Mouse (Mus musculus): ENCODE results near the gene Togaram1. TPM values are rescaled to one million over a fixed set of nuclear protein-coding genes. Genes with fewer than 3 reads are reported as not detected.

Gene Togaram1
- 31.4 and 32.4 TPM in 2 replicates for polyA plus RNA-seq (2016; fragmentation: Nextera tagmentation; extraction: Ambion mirVana)

DNA sequence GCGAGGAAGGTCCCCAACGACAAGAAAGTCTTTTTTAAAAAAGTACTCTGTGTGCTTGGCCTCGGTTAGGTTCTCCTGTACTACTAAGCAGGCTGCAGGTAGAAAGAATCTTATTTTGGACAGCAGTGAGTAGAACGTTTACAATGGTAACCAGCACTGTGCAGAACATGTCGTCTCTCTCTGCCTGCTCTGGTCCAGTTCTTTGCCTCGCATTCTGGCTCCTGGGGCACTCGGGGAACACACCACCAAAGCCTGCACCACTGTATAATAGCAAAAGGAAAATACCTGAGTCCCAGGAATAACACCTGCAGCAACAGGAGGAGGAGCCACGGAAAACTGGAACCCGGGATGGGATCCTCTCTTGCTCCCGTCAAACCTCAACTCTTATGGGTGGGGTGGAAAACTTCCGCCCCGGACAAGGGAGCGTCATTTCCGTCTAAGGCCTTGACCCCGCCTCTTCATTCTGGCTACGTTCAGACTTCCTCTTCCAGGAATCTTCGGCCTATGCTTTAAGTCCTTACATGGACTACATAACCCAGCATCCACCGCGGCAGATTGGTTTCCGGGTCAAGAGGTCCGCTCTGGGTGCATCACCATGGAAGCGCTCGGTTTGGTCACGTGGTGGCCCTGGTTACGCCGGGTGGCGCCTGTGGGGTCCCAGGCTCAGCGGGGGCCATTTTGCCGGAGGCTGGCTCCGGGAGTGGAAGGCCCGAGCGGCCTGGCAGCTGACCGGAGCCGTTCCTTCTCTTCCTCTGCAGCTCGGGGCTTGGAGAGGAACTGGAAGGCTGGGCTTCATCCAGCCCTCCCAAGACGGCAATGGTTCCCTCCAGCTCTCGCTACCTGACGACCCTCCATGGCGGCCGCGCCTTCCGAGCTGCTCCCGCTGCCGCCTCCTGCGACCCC lies at the start of gene Togaram1, which contains the start of gene Klhl28:
TSS of gene Togaram1 (plus strand) at position 681 of the 903 bp plus-strand sequence.
TSS of gene Klhl28 (minus strand) at position 411 of the 903 bp plus-strand sequence.
- under 1% methylated on average over 45 of the region's 45 CpGs for WGBS
- Histone ChIP-seq H3K9me3 (no peaks in the 10 kb centered on the region), H3K4me1 (peaks cover 37% of the 10 kb centered on the region), H3K36me3 (replicated peaks) (no peaks in the 10 kb centered on the region), H3K4me3 (replicated peaks) (peak within 1 kb of the TSS; percentile 90), H3K9ac (peak within 1 kb of the TSS; percentile 79), H3K4me2 (peak within 1 kb of the TSS; percentile 96), H3K27me3 (no peaks in the 10 kb centered on the region), H3K27ac (peak within 1 kb of the TSS; percentile 90)
- peak; percentile 99 for ATAC-seq (ENCODE audit: low FRiP score)

DNA sequence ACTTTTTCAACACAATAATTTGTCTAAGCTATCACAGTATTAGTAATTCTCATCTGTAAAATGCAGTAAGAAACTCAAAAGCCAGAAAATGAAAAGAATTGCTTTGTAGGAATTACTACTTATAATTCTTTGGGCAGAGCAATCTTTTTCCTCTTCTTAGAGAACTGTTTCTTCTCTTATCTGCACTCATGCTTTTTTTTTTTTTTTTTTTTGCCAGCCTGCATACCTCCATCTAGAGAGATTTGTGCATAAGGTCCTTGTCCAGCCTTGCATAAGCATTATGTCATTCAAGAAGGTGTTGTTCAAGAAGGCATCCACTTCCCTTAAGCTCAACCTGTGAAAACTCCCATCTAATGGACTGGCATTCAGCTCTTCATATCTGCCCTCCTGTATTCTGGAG lies 48.9 kb upstream of the Togaram1 start:
- H3K9ac ChIP-seq, result no peak overlapping the region

DNA sequence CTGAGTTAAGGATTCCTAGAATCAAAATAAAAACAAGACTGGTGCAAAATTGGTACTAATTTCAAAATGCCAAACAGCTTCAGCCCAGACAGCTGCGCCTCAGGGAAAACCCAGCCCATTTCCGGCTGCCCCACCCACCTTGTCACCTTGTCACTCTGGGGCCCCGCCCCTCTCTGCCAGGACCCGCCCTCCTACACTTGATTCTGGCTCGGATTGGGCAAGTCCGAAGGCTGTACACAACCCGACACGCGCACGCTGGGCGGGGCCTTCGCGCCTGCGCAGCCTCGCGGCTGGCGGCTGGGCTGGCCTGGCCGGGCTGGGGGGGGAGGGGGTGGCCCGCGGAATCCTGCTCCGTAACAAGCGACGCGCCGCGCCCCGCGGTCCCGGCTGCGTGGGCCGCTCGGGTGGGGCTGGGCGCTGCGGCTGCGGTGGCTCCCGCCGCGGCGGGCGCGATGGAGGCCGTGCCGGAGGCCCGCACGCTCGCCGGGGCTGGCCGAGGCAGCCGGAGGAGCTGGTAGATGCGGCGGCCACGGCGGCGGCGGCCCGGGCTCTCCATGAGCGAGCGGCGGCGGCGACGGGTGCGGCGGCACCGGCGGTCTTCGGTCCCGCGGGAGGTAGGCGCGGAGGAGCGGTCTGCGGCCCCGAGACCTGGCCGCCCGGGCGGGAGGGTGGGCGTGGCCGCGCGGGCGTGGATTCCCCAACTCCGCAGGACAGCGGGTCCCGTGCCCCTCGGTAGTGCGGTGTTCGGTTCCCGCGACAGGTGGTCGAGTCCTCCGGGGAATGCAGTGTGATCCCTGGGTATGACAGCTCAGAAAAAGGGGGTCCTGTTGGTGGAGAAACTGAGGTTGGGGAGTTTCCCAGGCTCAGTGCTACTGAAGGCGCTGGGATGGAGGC lies 47.8 kb upstream of the Togaram1 start, which contains the start of gene Gm527:
TSS of gene Gm527 (plus strand) at position 329 of the 894 bp plus-strand sequence.
- no peaks in the 10 kb centered on the region; the same call in 1 of the 2 replicates for H3K4me1 ChIP-seq
- ATAC-seq (ENCODE audit: low FRiP score), result peak; percentile 100
- peak within 1 kb of the TSS; percentile 85 for H3K9ac ChIP-seq
- under 1% methylated on average over 53 of the region's 93 CpGs for WGBS
- peak within 1 kb of the TSS; percentile 84 for H3K4me3 ChIP-seq (replicated peaks)
- H3K27ac ChIP-seq, result peak within 1 kb of the TSS; percentile 78
- no peaks in the 10 kb centered on the region for H3K9me3 ChIP-seq
- peaks cover 6% of the 10 kb centered on the region; the same call in 1 of the 2 replicates for H3K27me3 ChIP-seq
- no peaks in the 10 kb centered on the region for H3K36me3 ChIP-seq (replicated peaks)
- H3K4me2 ChIP-seq, result peak within 1 kb of the TSS; percentile 82

More for the DNA sequence above, 48.9 kb upstream of the Togaram1 start:
- H3K4me3 ChIP-seq (replicated peaks), result no peak overlapping the region
- no peak overlapping the region for H3K27ac ChIP-seq
- peaks cover 6% of the 10 kb centered on the region; the same call in 1 of the 2 replicates for H3K27me3 ChIP-seq
- H3K4me2 ChIP-seq, result no peak overlapping the region
- H3K9me3 ChIP-seq, result no peaks in the 10 kb centered on the region
- no peak for ATAC-seq (ENCODE audit: low FRiP score)
- no peaks in the 10 kb centered on the region for H3K36me3 ChIP-seq (replicated peaks)
- no peaks in the 10 kb centered on the region; the same call in 1 of the 2 replicates for H3K4me1 ChIP-seq

GRCm38 (mm10) chr12:64937493-64937892 lies 28.1 kb upstream of the Togaram1 start:
- no peaks in the 10 kb centered on the region for H3K27me3 ChIP-seq
- H3K4me2 ChIP-seq, result no peak overlapping the region
- no peaks in the 10 kb centered on the region for H3K4me1 ChIP-seq
- no peak overlapping the region for H3K4me3 ChIP-seq (replicated peaks)
- 90% methylated on average over 2 of the region's 2 CpGs for whole genome bisulfite sequencing
- H3K36me3 ChIP-seq (replicated peaks), result 0 out of 2 replicates have a peak, but pooled peaks cover 2% of the 10 kb centered on the region
- H3K9me3 ChIP-seq, result no peaks in the 10 kb centered on the region
- no peak for ATAC-seq (ENCODE audit: low FRiP score)
- H3K27ac ChIP-seq, result no peak overlapping the region
- H3K9ac ChIP-seq, result no peak overlapping the region

GRCm38 (mm10) chr12:64964560-64964959 lies 1.0 kb upstream of the Togaram1 start:
- H3K9ac ChIP-seq, result peak overlapping the region; percentile 57
- no peaks in the 10 kb centered on the region for H3K36me3 ChIP-seq (replicated peaks)
- peaks cover 32% of the 10 kb centered on the region for H3K4me1 ChIP-seq
- no peak overlapping the region for H3K27ac ChIP-seq
- no peak for ATAC-seq (ENCODE audit: low FRiP score)
- peak overlapping the region; percentile 82 for H3K4me2 ChIP-seq
- no peaks in the 10 kb centered on the region for H3K9me3 ChIP-seq
- H3K27me3 ChIP-seq, result no peaks in the 10 kb centered on the region
- peak overlapping the region; percentile 90 for H3K4me3 ChIP-seq (replicated peaks)
- 25% methylated on average over 4 of the region's 4 CpGs for WGBS

- Histone ChIP-seq H3K36me3 (replicated peaks) (no peaks in the 10 kb centered on the region), H3K4me2 (peak overlapping the region; percentile 96), H3K9me3 (no peaks in the 10 kb centered on the region), H3K4me1 (peaks cover 45% of the 10 kb centered on the region), H3K4me3 (replicated peaks) (peak overlapping the region; percentile 90), H3K9ac (peak overlapping the region; percentile 79), H3K27me3 (no peaks in the 10 kb centered on the region), H3K27ac (peak overlapping the region; percentile 90)
- no peak; the same call in 1 of the 2 replicates for ATAC-seq (ENCODE audit: low FRiP score)
- 0% methylated on average over 44 of the region's 44 CpGs for WGBS
Measured at GRCm38 (mm10) chr12:64966101-64966631, 562 bp downstream of the Togaram1 start.

DNA sequence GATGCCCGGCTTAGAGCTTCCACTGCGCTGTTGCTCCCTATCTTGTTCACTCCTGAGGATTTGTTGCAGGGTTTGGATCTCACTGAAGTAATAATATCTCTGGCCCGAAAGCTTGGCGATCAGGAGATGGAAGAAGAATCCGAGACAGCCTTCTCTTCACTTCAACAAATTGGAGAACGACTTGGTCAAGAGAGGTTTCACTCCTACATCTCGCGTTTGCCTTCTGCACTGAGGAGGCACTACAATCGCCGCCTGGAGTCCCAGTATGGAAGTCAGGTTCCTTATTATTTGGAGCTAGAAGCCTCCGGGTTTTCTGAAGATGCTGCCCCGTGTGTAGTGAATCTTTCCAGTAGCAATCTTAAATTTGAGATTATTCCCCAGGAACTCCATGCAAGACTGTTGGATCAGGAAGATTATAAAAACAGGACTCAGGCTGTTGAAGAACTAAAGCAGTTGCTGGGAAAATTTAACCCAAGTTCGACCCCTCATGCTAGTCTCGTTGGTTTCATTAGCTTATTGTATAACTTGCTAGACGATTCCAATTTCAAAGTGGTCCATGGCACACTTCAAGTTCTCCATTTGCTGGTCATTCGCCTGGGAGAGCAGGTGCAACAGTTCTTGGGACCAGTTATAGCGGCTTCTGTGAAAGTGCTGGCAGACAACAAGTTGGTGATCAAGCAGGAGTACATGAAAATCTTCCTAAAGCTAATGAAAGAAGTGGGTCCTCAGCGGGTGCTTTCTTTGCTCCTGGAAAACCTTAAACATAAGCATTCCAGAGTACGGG lies 1.2 kb downstream of the Togaram1 start:
- peak overlapping the region; percentile 96 for H3K4me2 ChIP-seq
- H3K27ac ChIP-seq, result peak overlapping the region; percentile 90
- WGBS, result 5% methylated on average over 19 of the region's 19 CpGs
- H3K27me3 ChIP-seq, result no peaks in the 10 kb centered on the region
- H3K36me3 ChIP-seq (replicated peaks), result no peaks in the 10 kb centered on the region
- peaks cover 50% of the 10 kb centered on the region for H3K4me1 ChIP-seq
- no peaks in the 10 kb centered on the region for H3K9me3 ChIP-seq
- peak overlapping the region; percentile 79 for H3K9ac ChIP-seq
- ATAC-seq (ENCODE audit: low FRiP score), result no peak
- peak overlapping the region; percentile 90 for H3K4me3 ChIP-seq (replicated peaks)

GRCm38 (mm10) chr12:64967470-64967869 lies 1.9 kb downstream of the Togaram1 start:
- peak overlapping the region; percentile 96 for H3K4me2 ChIP-seq
- no peak overlapping the region for H3K27ac ChIP-seq
- ATAC-seq (ENCODE audit: low FRiP score), result no peak
- 1% methylated on average over 9 of the region's 9 CpGs for WGBS
- H3K4me3 ChIP-seq (replicated peaks), result peak overlapping the region; percentile 90
- H3K9me3 ChIP-seq, result no peaks in the 10 kb centered on the region
- H3K9ac ChIP-seq, result peak overlapping the region; percentile 79
- no peaks in the 10 kb centered on the region for H3K27me3 ChIP-seq
- H3K4me1 ChIP-seq, result peaks cover 54% of the 10 kb centered on the region
- H3K36me3 ChIP-seq (replicated peaks), result no peaks in the 10 kb centered on the region

- peak overlapping the region; percentile 79 for H3K9ac ChIP-seq
- peak overlapping the region; percentile 96 for H3K4me2 ChIP-seq
- H3K9me3 ChIP-seq, result no peaks in the 10 kb centered on the region
- peak overlapping the region; percentile 90 for H3K4me3 ChIP-seq (replicated peaks)
- H3K36me3 ChIP-seq (replicated peaks), result no peaks in the 10 kb centered on the region
- ATAC-seq (ENCODE audit: low FRiP score), result no peak
- H3K27me3 ChIP-seq, result no peaks in the 10 kb centered on the region
- H3K4me1 ChIP-seq, result peaks cover 54% of the 10 kb centered on the region
- 1% methylated on average over 2 of the region's 2 CpGs for WGBS
- no peak overlapping the region for H3K27ac ChIP-seq
Measured at GRCm38 (mm10) chr12:64968067-64968466, 2.5 kb downstream of the Togaram1 start.

GRCm38 (mm10) chr12:64971399-64971798 lies 5.8 kb downstream of the Togaram1 start:
- Histone ChIP-seq H3K9me3 (no peaks in the 10 kb centered on the region), H3K27ac (no peak overlapping the region), H3K9ac (no peak overlapping the region), H3K4me1 (peaks cover 46% of the 10 kb centered on the region), H3K4me3 (replicated peaks) (no peak overlapping the region), H3K36me3 (replicated peaks) (no peaks in the 10 kb centered on the region; the same call in 1 of the 2 replicates), H3K4me2 (peak overlapping the region; percentile 27; the same call in 1 of the 2 replicates), H3K27me3 (no peaks in the 10 kb centered on the region)
- no peak for ATAC-seq (ENCODE audit: low FRiP score)

DNA sequence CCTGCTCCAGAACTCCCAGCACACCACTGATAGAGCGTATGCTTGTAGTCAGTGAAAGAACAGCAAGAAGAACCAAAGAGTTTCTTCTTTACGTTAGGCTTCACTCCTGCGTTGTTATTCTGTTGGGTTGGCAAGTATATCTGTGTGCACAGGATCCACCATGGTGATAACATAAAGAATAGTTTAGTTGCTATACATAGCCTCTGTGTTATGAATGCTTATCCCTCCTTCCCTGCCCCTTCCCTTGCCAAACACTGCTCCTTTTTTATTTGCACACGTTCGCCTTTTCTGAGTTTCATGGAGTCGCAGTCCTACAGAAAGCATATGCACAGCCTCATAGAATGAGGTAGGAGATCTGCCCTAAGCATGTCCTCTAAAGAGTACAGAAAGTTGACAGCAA lies 6.5 kb downstream of the Togaram1 start:
- no peaks in the 10 kb centered on the region for H3K27me3 ChIP-seq
- H3K4me1 ChIP-seq, result peaks cover 43% of the 10 kb centered on the region
- WGBS, result 82% methylated on average over 6 of the region's 6 CpGs
- no peak for ATAC-seq (ENCODE audit: low FRiP score)
- H3K4me3 ChIP-seq (replicated peaks), result no peak overlapping the region
- 0 out of 2 replicates have a peak overlapping the region, but pooled peaks have one; percentile 6 for H3K4me2 ChIP-seq
- H3K9me3 ChIP-seq, result no peaks in the 10 kb centered on the region
- H3K27ac ChIP-seq, result no peak overlapping the region
- H3K36me3 ChIP-seq (replicated peaks), result no peaks in the 10 kb centered on the region; the same call in 1 of the 2 replicates
- no peak overlapping the region for H3K9ac ChIP-seq

Data from forebrain, embryonic 12.5 days (tissue).